19 mouse cellular contexts compared by ENCODE assay signal in the genomic region with DNA sequence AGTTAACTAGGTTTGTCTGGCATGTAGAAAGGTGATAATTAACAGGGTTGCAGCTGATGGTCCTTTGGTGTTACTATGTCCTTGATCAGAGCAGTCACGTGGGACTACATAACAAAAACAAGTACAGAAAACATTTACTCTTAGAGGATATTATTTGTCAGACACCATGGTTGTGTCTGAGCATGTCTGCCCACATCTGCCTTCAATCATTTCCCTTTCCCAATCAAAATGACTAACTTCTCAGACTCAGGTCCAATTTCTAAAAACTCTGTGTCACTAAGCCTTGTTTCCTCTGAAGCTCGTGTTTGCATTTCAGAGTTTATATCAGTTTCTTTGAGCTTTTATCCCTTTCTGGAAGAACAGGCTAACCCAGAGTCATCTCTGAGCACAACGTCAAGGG.
DNase-seq lines count a peak whose midpoint lies in the region; TF ChIP-seq lines count a peak whose summit lies in the region.
"Had no signal": no experiment of that assay in that cellular context is flagged by ENCODE, and none has a peak within 500 bp of the region (broad histone marks: within the 10 kb centered on the region; RNA-seq: fewer than 3 reads in every experiment).

No protein-coding gene starts in this region.

- no peaks in the 10 kb centered on the region for H3K36me3 ChIP-seq in heart, adult 2 months (ENCODE audit: control insufficient read depth, insufficient read depth, low read length)
- H3K36me3 ChIP-seq in embryonic facial prominence, embryonic 10.5 days (replicated peaks) = no peaks in the 10 kb centered on the region
- H3K36me3 ChIP-seq: embryonic facial prominence, embryonic 12.5 days; hindbrain, embryonic 15.5 days had no signal

- no peak overlapping the region for H3K4me3 ChIP-seq in heart, adult 2 months
- no peak overlapping the region for H3K4me3 ChIP-seq in embryonic facial prominence, embryonic 10.5 days
- H3K4me3 ChIP-seq: embryonic facial prominence, embryonic 12.5 days; forebrain, embryonic 13.5 days; gastrocnemius, adult 2 months; hindbrain, embryonic 15.5 days had no signal

- H3K9ac ChIP-seq in heart, adult 2 months (ENCODE audit: low read depth, low read length) = no peak overlapping the region
- H3K9ac ChIP-seq: embryonic facial prominence, embryonic 12.5 days; forebrain, embryonic 13.5 days; forebrain, postnatal 0 days; hindbrain, embryonic 15.5 days had no signal

- no peaks in the 10 kb centered on the region for H3K27me3 ChIP-seq in heart, adult 2 months (ENCODE audit: control insufficient read depth, insufficient read depth, low read length)
- H3K27me3 ChIP-seq in embryonic facial prominence, embryonic 10.5 days (replicated peaks; ENCODE audit: low read depth, poor library complexity, severe bottlenecking) = no peaks in the 10 kb centered on the region
- H3K27me3 ChIP-seq: embryonic facial prominence, embryonic 12.5 days; forebrain, embryonic 13.5 days; hindbrain, embryonic 15.5 days had no signal

- H3K79me2 ChIP-seq in heart, adult 2 months (replicated peaks; ENCODE audit: control insufficient read depth, insufficient read depth, low read length) = no peaks in the 10 kb centered on the region

- DNase-seq in heart, adult 2 months = no peak
- DNase-seq in heart, postnatal 25 days (ENCODE audit: low spot score) = no peak
- DNase-seq in lung, postnatal 36 days = peak; percentile 2
- no peak for DNase-seq in lung, adult 18-20 months
- peak; percentile 11 for DNase-seq in embryonic facial prominence, embryonic 10.5 days (ENCODE audit: low spot score)
- DNase-seq in fibroblast of lung, adult 2 months (ENCODE audit: low read depth) = peak; percentile 51
- DNase-seq in frontal cortex, postnatal 10 days (ENCODE audit: low spot score in 2 of 2) = no peak
- no peak for DNase-seq in cerebellum, adult 9-11 months
- DNase-seq: adrenal gland, postnatal 10 days; cerebellum, adult 11 months; cerebellum, adult 8-10 months; cerebellum, postnatal 25 days; forebrain, postnatal 0 days; gastrocnemius, adult 2 months; gastrocnemius, postnatal 36 days; heart, postnatal 36 days had no signal

- TF ChIP-seq POLR2A in heart, adult 2 months (IDR thresholded peaks at IDR 0.05; ENCODE audit: insufficient read depth, low read depth, low read length) = no peak

- H3K9me3 ChIP-seq in embryonic facial prominence, embryonic 10.5 days = no peaks in the 10 kb centered on the region
- H3K9me3 ChIP-seq: embryonic facial prominence, embryonic 12.5 days; forebrain, embryonic 13.5 days; hindbrain, embryonic 15.5 days had no signal

- H3K4me1 ChIP-seq in heart, adult 2 months (ENCODE audit: control insufficient read depth, insufficient read depth, low read length) = peaks cover 1% of the 10 kb centered on the region
- peaks cover 10% of the 10 kb centered on the region for H3K4me1 ChIP-seq in embryonic facial prominence, embryonic 10.5 days
- H3K4me1 ChIP-seq: embryonic facial prominence, embryonic 12.5 days; forebrain, embryonic 13.5 days; hindbrain, embryonic 15.5 days had no signal

- no peak for TF ChIP-seq CTCF in heart, adult 2 months (IDR thresholded peaks at IDR 0.05)

- H3K27ac ChIP-seq in heart, adult 2 months = peak overlapping the region; percentile 26
- no peak overlapping the region for H3K27ac ChIP-seq in embryonic facial prominence, embryonic 10.5 days (replicated peaks)
- H3K27ac ChIP-seq: embryonic facial prominence, embryonic 12.5 days; forebrain, embryonic 13.5 days; gastrocnemius, adult 2 months; hindbrain, embryonic 15.5 days had no signal

- TF ChIP-seq EP300 in heart, adult 2 months (IDR thresholded peaks at IDR 0.05; ENCODE audit: insufficient read depth, low read depth, low read length) = no peak

- 72% methylated on average over 3 of the region's 3 CpGs for WGBS in heart, adult 2 months
- WGBS in embryonic facial prominence, embryonic 10.5 days = 51% methylated on average over 3 of the region's 3 CpGs

- intact Hi-C loops in heart, adult 2 months (cut with DNase I) = no loop called here
- intact Hi-C loops in heart, postnatal 25 days (cut with DNase I) = no loop called here

Comparison
In these comparisons a context has a peak if more than half of its experiments do, and no peak if none do; other contexts are left out.
1. DNase-seq: peak in lung, postnatal 36 days (single experiment), embryonic facial prominence, embryonic 10.5 days (single experiment) and fibroblast of lung, adult 2 months (single experiment); none in heart, adult 2 months (0 of 2), heart, postnatal 25 days (single experiment), lung, adult 18-20 months (0 of 2), frontal cortex, postnatal 10 days (0 of 2) and cerebellum, adult 9-11 months (single experiment).